Mouse (Mus musculus): Measurements from ENCODE around the gene Slc40a1.

DNA sequence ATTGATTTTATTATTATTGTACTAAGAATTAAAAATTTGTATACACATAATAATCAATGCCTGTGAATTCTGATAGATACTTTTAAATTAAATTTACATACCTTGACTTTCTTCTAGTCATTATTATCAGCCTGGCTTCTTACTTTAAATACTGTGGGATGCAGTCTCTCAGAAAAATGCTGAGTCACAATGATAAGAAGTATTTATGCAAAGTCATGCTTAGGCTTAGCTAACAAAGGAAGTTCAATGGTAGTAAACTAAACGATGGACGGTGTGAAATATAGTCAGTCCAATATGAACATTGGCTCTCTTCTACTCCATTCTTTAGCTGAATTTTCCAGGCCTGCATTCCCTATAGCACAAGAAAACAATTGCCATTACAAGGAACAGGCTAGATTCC is 53.1 kb downstream of the Slc40a1 start:
- TF ChIP-seq POLR2A (IDR thresholded peaks at IDR 0.05; ENCODE audit: extremely low read depth, insufficient read depth, low read length) (no peak), CTCF (IDR thresholded peaks at IDR 0.05; ENCODE audit: extremely low read depth, insufficient read depth, low read length) (no peak)

All from cortical plate, adult 2 months (tissue).